Mouse (Mus musculus) stomach, embryonic 14.5 days (tissue): ENCODE measurements at regions not wholly inside any gene's neighbourhood (a gene's known extent, or its start where the extent isn't known, plus 50 kb on each side); places are given as distances from the start of the nearest gene placed in this dataset.

ENCODE experiments used
- ATAC-seq: fragments of 200-750 bp; cut with Nextera tagmentation; 2 replicates; pipeline ENCODE4 v1.8.0; 2017; ENCODE audit warnings: low read depth, moderate TSS enrichment; ENCODE audit not compliant: insufficient number of reproducible peaks, insufficient read depth, low FRiP score
- H3K27ac ChIP-seq: fragments of 300-500 bp; sonication (generic); 2 replicates; pipeline ENCODE4 v1.5.1; 2014; ENCODE audit warnings: mild to moderate bottlenecking, low read length, moderate library complexity, mixed read lengths
- H3K27me3 ChIP-seq: fragments of 300-500 bp; sonication (generic); 2 replicates; pipeline ENCODE4 v1.6.1; 2014; ENCODE audit warnings: low read length, control low read depth, mixed read lengths; ENCODE audit not compliant: control insufficient read depth, insufficient read depth
- H3K36me3 ChIP-seq: fragments of 300-500 bp; sonication (generic); 2 replicates; pipeline ENCODE4 v1.6.1; 2014; ENCODE audit warnings: mild to moderate bottlenecking, control low read depth, low read length, moderate library complexity, mixed read lengths; ENCODE audit not compliant: control insufficient read depth, insufficient read depth
- H3K4me1 ChIP-seq: fragments of 300-500 bp; sonication (generic); 2 replicates; pipeline ENCODE4 v1.6.1; 2014; ENCODE audit warnings: low read length, control low read depth, mixed read lengths; ENCODE audit not compliant: control insufficient read depth, insufficient read depth
- H3K4me2 ChIP-seq: fragments of 300-500 bp; sonication (generic); replicated peaks from 2 replicates; pipeline ENCODE4 v1.6.1; 2014; ENCODE audit warnings: low read depth, low read length, control low read depth
- H3K4me3 ChIP-seq: fragments of 300-500 bp; sonication (generic); 2 replicates; pipeline ENCODE4 v1.5.1; 2014; ENCODE audit warnings: low read depth, low read length, control low read depth
- H3K9ac ChIP-seq: fragments of 300-500 bp; sonication (generic); replicated peaks from 2 replicates; pipeline ENCODE4 v1.6.1; 2014; ENCODE audit warnings: low read depth, mild to moderate bottlenecking, control low read depth, low read length, moderate library complexity, mixed read lengths
- H3K9me3 ChIP-seq: fragments of 300-500 bp; sonication (generic); 2 replicates; pipeline ENCODE4 v1.6.1; 2016; ENCODE audit warnings: low read depth, low read length, control low read depth; ENCODE audit not compliant: control insufficient read depth
- WGBS: fragments of 180-500 bp; shearing (Covaris S2); extraction: QIAGEN DNeasy Blood & Tissue Kit; methylation state at CpG from one replicate; pipeline ENCODE4 v1.1.7; 2014; 5-methylcytosine and 5-hydroxymethylcytosine counted together

DNA sequence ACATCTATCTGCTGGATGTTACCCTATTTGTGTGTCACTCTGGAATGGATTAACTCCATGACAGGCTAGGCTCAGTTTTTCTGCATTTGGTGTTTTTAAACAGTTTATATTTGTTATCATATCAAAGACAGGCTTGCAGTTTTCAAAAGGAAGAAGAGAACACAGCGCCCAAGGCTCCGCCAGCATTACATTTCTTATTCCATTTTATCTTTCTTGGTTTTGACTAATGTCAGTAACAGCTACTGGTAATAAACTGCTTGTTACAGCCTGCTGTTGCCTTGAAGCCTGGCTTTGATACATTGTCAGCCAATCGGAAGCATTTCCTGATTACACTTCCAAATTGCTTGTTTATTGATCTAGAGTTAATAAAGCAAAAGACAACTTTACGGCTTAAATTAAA, 219.4 kb upstream of the Mdfic start:
- Histone ChIP-seq H3K27me3 (no peaks in the 10 kb centered on the region), H3K9me3 (no peaks in the 10 kb centered on the region), H3K4me1 (no peaks in the 10 kb centered on the region), H3K4me2 (no peak overlapping the region), H3K27ac (no peak overlapping the region), H3K9ac (no peak overlapping the region), H3K36me3 (no peaks in the 10 kb centered on the region), H3K4me3 (no peak overlapping the region)
- no peak for ATAC-seq
- 61% methylated on average over 4 of the region's 4 CpGs for WGBS

DNA sequence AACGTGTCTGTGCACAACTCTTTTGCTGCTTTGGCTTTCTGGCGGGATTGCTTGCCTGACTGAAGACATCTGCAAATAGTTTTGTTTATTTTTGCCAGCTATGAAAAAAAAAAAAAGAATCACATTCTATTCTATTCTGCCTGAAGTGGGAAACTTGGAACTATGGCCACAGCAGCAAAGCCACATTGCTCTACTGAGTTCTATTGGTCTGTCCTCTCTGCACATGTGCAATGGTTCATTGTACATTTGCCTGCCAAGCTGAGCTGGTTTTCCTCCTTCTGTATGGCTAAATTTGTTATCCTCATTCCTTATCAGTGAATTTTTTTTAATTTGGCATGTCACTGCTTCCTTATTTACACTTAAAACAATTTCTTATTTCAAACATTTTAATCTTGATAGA, 211.1 kb upstream of the Mdfic start:
- ATAC-seq, result no peak
- H3K9ac ChIP-seq, result no peak overlapping the region
- no peak overlapping the region for H3K27ac ChIP-seq
- H3K36me3 ChIP-seq, result no peaks in the 10 kb centered on the region
- no peaks in the 10 kb centered on the region for H3K4me1 ChIP-seq
- no peaks in the 10 kb centered on the region for H3K9me3 ChIP-seq
- 45% methylated on average over 2 of the region's 2 CpGs for WGBS
- H3K4me3 ChIP-seq, result no peak overlapping the region
- no peaks in the 10 kb centered on the region for H3K27me3 ChIP-seq
- no peak overlapping the region for H3K4me2 ChIP-seq

DNA sequence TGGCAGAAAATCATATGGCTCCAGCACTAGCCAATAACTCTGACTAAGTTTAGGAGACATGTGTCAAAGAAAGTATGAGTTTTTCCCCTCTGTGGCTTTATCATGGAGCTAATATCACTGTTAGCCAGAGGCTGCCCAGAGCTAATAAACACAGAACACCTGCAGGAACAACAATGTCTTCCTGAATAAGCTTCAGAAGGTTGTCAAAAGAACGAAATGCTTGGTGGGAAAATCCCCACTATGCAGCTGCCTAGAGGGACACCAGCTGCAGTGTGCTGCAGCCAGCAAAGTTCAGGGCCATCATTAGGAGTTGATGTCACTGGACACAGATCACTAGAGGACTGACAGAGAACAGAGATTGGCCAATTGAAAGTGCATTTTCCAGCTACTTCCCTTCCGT, 183.2 kb upstream of the Mdfic start:
- Histone ChIP-seq H3K4me2 (no peak overlapping the region), H3K4me3 (no peak overlapping the region), H3K36me3 (no peaks in the 10 kb centered on the region), H3K27ac (no peak overlapping the region), H3K9me3 (no peaks in the 10 kb centered on the region), H3K9ac (no peak overlapping the region), H3K27me3 (no peaks in the 10 kb centered on the region), H3K4me1 (no peaks in the 10 kb centered on the region)
- WGBS, result 64% methylated on average over 2 of the region's 2 CpGs
- ATAC-seq, result no peak

DNA sequence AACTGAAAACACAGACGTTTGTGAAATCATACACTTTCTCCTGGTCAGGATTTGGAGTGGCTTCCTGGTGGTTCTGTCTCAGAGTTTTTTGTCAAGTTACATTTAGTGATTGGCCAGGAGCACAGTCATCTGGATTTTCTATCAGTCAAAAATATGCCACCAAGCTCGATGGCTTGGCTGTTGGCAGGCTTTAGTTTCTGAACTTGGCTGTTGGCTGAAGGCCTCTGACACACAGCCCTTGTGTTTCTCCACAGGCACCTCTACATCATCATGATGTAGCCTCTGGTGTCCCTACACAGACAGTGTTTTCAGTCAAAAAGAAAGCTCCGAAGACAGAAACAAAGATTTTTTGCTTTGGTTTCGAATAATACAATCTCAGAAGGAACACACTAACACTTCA, 178.5 kb upstream of the Mdfic start:
- Histone ChIP-seq H3K27ac (no peak overlapping the region), H3K4me2 (no peak overlapping the region), H3K4me3 (no peak overlapping the region), H3K9me3 (no peaks in the 10 kb centered on the region), H3K27me3 (no peaks in the 10 kb centered on the region), H3K36me3 (no peaks in the 10 kb centered on the region), H3K9ac (no peak overlapping the region), H3K4me1 (no peaks in the 10 kb centered on the region)
- ATAC-seq, result no peak
- WGBS, result 78% methylated on average over 4 of the region's 4 CpGs

DNA sequence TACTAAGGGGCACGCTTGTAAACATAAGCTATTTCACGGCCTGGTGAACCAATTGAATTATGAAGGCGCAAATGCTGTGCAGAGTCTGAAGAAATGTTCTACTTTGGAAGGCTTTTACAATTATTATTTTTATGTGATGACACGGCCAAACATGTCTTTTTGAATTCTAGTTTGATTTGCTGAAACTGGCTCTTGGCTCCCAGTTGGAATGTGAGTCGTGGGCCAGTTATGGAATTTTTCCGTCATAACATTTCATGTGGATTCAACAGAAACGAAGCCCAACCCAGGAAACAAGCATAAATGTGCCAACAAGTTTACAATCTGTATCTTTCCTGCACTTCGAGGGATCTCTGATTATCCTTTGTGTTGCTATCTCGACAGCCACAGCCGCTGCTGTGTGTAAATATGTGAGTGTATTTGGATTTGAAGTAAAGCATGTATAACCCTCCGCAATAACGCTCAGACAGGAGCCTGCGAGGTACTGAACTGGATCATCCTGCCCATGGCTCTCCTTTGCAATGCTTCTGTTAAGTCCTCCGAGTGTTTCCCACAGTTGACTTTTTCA, 176.9 kb upstream of the Mdfic start:
- Histone ChIP-seq H3K9ac (no peak overlapping the region), H3K4me3 (no peak overlapping the region), H3K27ac (no peak overlapping the region), H3K36me3 (no peaks in the 10 kb centered on the region), H3K4me2 (no peak overlapping the region), H3K4me1 (no peaks in the 10 kb centered on the region), H3K27me3 (no peaks in the 10 kb centered on the region), H3K9me3 (no peaks in the 10 kb centered on the region)
- ATAC-seq, result no peak
- WGBS, result 61% methylated on average over 14 of the region's 14 CpGs

DNA sequence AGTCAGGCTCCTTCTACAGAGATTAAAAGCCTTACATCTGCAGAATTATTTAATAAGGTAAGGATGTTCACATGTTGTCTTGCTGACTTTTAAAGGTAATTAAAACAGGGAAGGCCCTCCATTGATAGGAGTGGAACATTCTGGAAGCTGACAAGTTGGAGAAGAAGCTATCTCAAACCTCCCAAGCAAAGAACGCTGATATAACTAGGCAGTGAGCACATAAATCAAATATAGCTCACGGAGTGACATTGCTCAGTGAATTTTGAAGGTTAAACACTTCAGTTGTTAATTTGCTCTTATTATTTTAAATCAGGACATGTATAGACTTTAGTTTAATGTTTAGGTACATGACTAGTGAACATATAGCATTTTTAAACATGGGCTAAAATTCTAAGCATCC, 171.6 kb upstream of the Mdfic start:
- H3K36me3 ChIP-seq, result no peaks in the 10 kb centered on the region
- no peak overlapping the region for H3K27ac ChIP-seq
- ATAC-seq, result no peak
- H3K4me1 ChIP-seq, result no peaks in the 10 kb centered on the region
- WGBS, result 68% methylated on average over 2 of the region's 2 CpGs
- H3K4me3 ChIP-seq, result no peak overlapping the region
- no peak overlapping the region for H3K4me2 ChIP-seq
- H3K27me3 ChIP-seq, result no peaks in the 10 kb centered on the region
- no peak overlapping the region for H3K9ac ChIP-seq
- H3K9me3 ChIP-seq, result no peaks in the 10 kb centered on the region

DNA sequence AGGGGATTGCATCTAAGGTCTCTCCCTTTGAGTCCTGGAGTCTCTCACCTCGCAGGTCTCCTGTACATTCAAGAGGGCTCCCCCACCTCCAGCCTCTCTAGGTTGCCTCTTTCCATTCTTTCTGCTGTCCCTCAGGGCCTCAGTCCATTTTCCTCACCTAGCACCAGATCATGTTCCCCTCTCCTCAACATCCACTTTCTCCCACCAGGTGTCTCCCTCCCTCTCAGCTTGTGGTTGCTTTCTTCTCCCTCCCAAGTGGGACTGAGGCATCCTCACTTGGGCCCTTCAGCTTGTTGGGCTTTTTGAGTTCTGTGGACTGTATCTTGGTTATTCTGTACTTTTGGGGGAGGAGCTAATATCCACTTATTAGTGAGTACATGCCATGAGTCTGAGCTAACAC, 127.7 kb upstream of the Mdfic start:
- WGBS, result 50% methylated on average over 1 of the region's 1 CpGs
- no peak for ATAC-seq

DNA sequence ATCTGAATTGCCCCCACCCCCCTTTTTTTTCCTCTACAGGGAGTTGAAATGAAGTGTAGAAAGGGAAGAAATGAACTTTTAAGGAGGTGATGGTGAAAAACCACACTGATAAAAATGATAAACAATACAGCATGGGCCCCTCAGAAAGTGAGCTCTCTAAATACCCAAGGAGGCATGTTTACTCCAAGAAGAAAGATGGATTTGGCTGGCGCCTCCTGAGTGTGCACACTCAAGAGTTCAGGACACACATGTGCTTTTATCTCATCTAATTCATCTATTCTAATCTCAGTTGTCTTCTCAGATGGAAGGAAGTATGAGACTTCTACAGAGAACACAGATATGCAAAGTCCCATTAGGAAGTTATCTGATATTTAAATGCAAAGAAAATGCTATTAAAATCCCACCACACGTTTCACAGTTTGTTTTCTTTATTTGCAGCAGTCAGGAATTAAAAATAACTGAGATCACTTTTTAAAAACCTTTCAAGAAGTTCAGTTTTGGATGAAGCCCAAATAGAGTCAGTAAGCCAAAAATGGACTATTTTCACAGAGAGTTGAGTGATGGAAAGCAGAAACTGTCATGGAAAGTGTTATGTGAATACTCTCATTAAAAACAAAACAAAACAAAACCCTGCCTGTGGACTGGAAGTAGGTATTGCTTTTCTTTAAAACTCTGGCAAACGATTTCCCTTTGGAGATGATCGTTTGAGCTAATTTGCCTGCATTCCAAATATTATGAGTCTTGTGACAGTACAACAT, 123.1 kb upstream of the Mdfic start:
- no peak overlapping the region for H3K9ac ChIP-seq
- peak overlapping the region; percentile 41; the same call in 1 of the 2 replicates for H3K27ac ChIP-seq
- 21% methylated on average over 4 of the region's 4 CpGs for WGBS
- ATAC-seq, result 0 out of 2 replicates have a peak, but pooled peaks have one; percentile 37
- no peaks in the 10 kb centered on the region for H3K36me3 ChIP-seq
- H3K4me1 ChIP-seq, result no peaks in the 10 kb centered on the region
- no peak overlapping the region for H3K4me3 ChIP-seq
- H3K27me3 ChIP-seq, result no peaks in the 10 kb centered on the region
- H3K4me2 ChIP-seq, result no peak overlapping the region
- H3K9me3 ChIP-seq, result no peaks in the 10 kb centered on the region

More for the DNA sequence above, 127.7 kb upstream of the Mdfic start:
- H3K27ac ChIP-seq, result no peak overlapping the region
- H3K36me3 ChIP-seq, result no peaks in the 10 kb centered on the region
- no peaks in the 10 kb centered on the region for H3K9me3 ChIP-seq
- H3K4me1 ChIP-seq, result no peaks in the 10 kb centered on the region
- H3K4me2 ChIP-seq, result no peak overlapping the region
- H3K4me3 ChIP-seq, result no peak overlapping the region
- H3K27me3 ChIP-seq, result no peaks in the 10 kb centered on the region
- no peak overlapping the region for H3K9ac ChIP-seq

DNA sequence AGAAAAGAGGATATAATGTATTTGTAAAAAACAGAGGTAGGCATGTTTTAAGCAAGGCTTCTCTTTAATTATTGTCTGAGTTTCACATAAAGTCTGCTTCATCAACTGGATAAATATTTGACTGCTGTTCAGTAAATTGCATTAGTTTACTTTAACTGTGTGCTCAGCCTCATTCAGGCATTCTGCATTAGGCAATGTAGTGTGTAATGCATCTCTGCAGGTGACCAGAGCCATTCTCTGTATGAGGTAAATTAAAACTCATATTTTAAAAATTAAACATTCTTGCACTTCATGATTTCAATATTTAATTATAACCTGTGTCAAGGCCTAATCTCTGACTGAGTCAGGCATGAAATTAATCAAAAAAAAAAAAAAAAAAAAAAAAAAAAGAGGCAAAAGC, 110.3 kb upstream of the Mdfic start:
- Histone ChIP-seq H3K4me1 (no peaks in the 10 kb centered on the region), H3K9me3 (no peaks in the 10 kb centered on the region; the same call in 1 of the 2 replicates), H3K27me3 (no peaks in the 10 kb centered on the region), H3K27ac (no peak overlapping the region), H3K4me3 (no peak overlapping the region), H3K9ac (no peak overlapping the region), H3K36me3 (no peaks in the 10 kb centered on the region), H3K4me2 (no peak overlapping the region)
- no peak for ATAC-seq
